Mouse (Mus musculus) stomach, postnatal 0 days (tissue): ENCODE measurements at regions not wholly inside any gene's neighbourhood (a gene's known extent, or its start where the extent isn't known, plus 50 kb on each side); places are given as distances from the start of the nearest gene placed in this dataset.

Source experiments
- CTCF ChIP-seq: IDR thresholded peaks from 2 replicates; pipeline ENCODE4 v1.5.1; 2016; ENCODE audit warnings: antibody characterized with exemption, low read depth, mild to moderate bottlenecking, moderate library complexity
- EP300 ChIP-seq: optimal IDR thresholded peaks from 2 replicates; pipeline ENCODE3; 2016; ENCODE audit warnings: antibody characterized with exemption

- no peak for TF ChIP-seq CTCF
- TF ChIP-seq EP300: no peak
Observed at GRCm38 (mm10) chr3:29757821-29758494, 676.1 kb downstream of the Egfem1 start.
